Mouse (Mus musculus): Measurements from ENCODE around the gene Coro1c. TPM values are rescaled to one million over a fixed set of nuclear protein-coding genes. Genes with fewer than 3 reads are reported as not detected.

Gene Coro1c
- total RNA-seq, 1 experiment from 2014 or later, result 52.9 TPM

DNA sequence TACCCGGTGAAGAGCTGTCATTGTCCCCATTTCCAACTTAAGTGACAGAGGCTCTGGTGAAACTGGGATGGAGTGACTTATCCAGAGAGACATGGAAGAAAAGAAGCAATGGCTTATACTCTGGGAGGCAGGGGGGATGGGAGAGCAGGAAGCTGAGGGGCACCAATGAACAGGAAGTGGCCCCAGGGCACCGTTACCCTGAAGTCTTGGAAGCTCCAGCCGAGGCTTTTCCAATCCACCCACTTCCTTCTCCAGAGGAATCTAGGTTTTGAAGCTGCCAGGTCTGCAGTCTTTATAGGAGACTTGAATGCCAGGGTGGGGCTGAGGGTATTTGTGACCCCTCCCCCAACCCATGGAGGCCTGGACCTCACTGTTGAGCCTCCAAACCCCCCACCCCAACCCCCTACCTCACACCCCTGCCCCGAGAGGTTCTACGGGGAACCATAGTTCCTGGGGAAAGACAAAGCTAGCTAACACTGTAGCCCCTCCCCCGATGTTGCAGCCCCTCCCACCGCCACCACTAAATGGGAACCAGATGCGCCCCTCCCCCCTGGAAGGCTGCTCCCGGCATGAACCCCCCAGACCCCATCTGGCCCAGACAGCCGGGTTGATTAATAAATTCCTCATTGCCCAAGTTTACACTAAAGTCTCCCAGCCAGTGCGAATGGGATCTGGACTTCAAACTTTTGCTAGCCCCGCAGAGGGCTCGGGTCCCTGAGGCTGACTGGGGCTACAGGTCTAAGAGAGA is 112.0 kb downstream of the Coro1c start:
- no peak for DNase-seq

Other genes with a start within 250 kb of the Coro1c start
- not detected in 2 replicates for gene 1700069L16Rik, start 184.0 kb downstream of the Coro1c start, total RNA-seq (2021)
- 8.2 and 10.4 TPM in 2 replicates for gene Ficd, start 173.0 kb downstream of the Coro1c start, total RNA-seq (2021)
- 33.8 and 38.4 TPM in 2 replicates for gene Sart3, start 136.2 kb downstream of the Coro1c start, total RNA-seq (2021)
- gene Iscu, start 136.0 kb downstream of the Coro1c start, total RNA-seq (2021), result 429 and 451 TPM in 2 replicates
- 9.6 and 10.9 TPM in 2 replicates for gene Tmem119, start 108.2 kb downstream of the Coro1c start, total RNA-seq (2021)
- 4.1 and 16.3 TPM in 2 replicates for gene Selplg, start 76.1 kb downstream of the Coro1c start, total RNA-seq (2021)
- gene Ssh1, start 85.1 kb upstream of the Coro1c start, total RNA-seq (2021), result 18.8 and 21.2 TPM in 2 replicates
- not detected in 2 replicates for gene Dao, start 94.9 kb upstream of the Coro1c start, total RNA-seq (2021)
- 24.9 and 25.7 TPM in 2 replicates for gene Usp30, start 156.7 kb upstream of the Coro1c start, total RNA-seq (2021)
- gene Svop, start 182.8 kb upstream of the Coro1c start, total RNA-seq (2021), result 3.2 and 4.1 TPM in 2 replicates
- gene Alkbh2, start 219.5 kb upstream of the Coro1c start, total RNA-seq (2021), result 9.9 and 10.3 TPM in 2 replicates
- gene Ung, start 221.6 kb upstream of the Coro1c start, total RNA-seq (2021), result 11.7 and 11.9 TPM in 2 replicates
- 121 and 148 TPM in 2 replicates for gene Acacb, start 237.8 kb upstream of the Coro1c start, total RNA-seq (2021)